In genomic region chr4:123083323-123083902, GRCm38 (mm10) we compare ENCODE assay signal across 18 mouse cellular contexts. TPM values are rescaled to one million over a fixed set of nuclear protein-coding genes. Genes with fewer than 3 reads are reported as not detected.
DNase-seq lines count a peak whose midpoint lies in the region; ATAC-seq lines count a peak whose summit lies in the region.
"Had no signal": no experiment of that assay in that cellular context is flagged by ENCODE, and none has a peak within 500 bp of the region (broad histone marks: within the 10 kb centered on the region; RNA-seq: fewer than 3 reads in every experiment).

No protein-coding gene starts in this region.

- no peaks in the 10 kb centered on the region for H3K9me3 ChIP-seq in forebrain, embryonic 16.5 days (ENCODE audit: control insufficient read depth, low read length)
- no peaks in the 10 kb centered on the region for H3K9me3 ChIP-seq in forebrain, embryonic 15.5 days
- no peaks in the 10 kb centered on the region for H3K9me3 ChIP-seq in midbrain, embryonic 11.5 days (ENCODE audit: control insufficient read depth, low read length)
- no peaks in the 10 kb centered on the region for H3K9me3 ChIP-seq in midbrain, embryonic 13.5 days
- H3K9me3 ChIP-seq: embryonic facial prominence, embryonic 12.5 days; heart, embryonic 15.5 days; hindbrain, embryonic 13.5 days had no signal

- no peak for DNase-seq in midbrain, embryonic 11.5 days (ENCODE audit: low spot score, missing footprints)
- no peak for DNase-seq in thymus, postnatal 25 days

- no peak overlapping the region for H3K4me3 ChIP-seq in forebrain, embryonic 16.5 days (replicated peaks; ENCODE audit: low read length)
- no peak overlapping the region for H3K4me3 ChIP-seq in forebrain, embryonic 15.5 days
- H3K4me3 ChIP-seq in midbrain, embryonic 11.5 days (ENCODE audit: low read depth, low read length), result no peak overlapping the region
- H3K4me3 ChIP-seq in midbrain, embryonic 13.5 days (replicated peaks), result no peak overlapping the region
- H3K4me3 ChIP-seq: embryonic facial prominence, embryonic 12.5 days; gastrocnemius, adult 2 months; heart, embryonic 15.5 days; hindbrain, embryonic 13.5 days had no signal

- H3K36me3 ChIP-seq in forebrain, embryonic 16.5 days (ENCODE audit: control insufficient read depth, insufficient read depth), result no peaks in the 10 kb centered on the region
- H3K36me3 ChIP-seq in forebrain, embryonic 15.5 days, result no peaks in the 10 kb centered on the region
- H3K36me3 ChIP-seq in midbrain, embryonic 11.5 days (ENCODE audit: control insufficient read depth, insufficient read depth, low read length), result no peaks in the 10 kb centered on the region
- H3K36me3 ChIP-seq in midbrain, embryonic 13.5 days, result no peaks in the 10 kb centered on the region
- H3K36me3 ChIP-seq: embryonic facial prominence, embryonic 12.5 days; heart, embryonic 15.5 days; hindbrain, embryonic 13.5 days had no signal

- no peak overlapping the region for H3K27ac ChIP-seq in forebrain, embryonic 16.5 days (ENCODE audit: low read length)
- no peak overlapping the region for H3K27ac ChIP-seq in forebrain, embryonic 15.5 days (replicated peaks)
- no peak overlapping the region for H3K27ac ChIP-seq in midbrain, embryonic 11.5 days (ENCODE audit: low read depth, low read length)
- H3K27ac ChIP-seq in midbrain, embryonic 13.5 days, result no peak overlapping the region
- H3K27ac ChIP-seq: embryonic facial prominence, embryonic 12.5 days; gastrocnemius, adult 2 months; heart, embryonic 15.5 days; hindbrain, embryonic 13.5 days; hindbrain, postnatal 0 days had no signal

- H3K4me2 ChIP-seq in forebrain, embryonic 16.5 days (ENCODE audit: low read length), result no peak overlapping the region
- no peak overlapping the region for H3K4me2 ChIP-seq in forebrain, embryonic 15.5 days (replicated peaks)
- H3K4me2 ChIP-seq in midbrain, embryonic 11.5 days, result no peak overlapping the region
- H3K4me2 ChIP-seq in midbrain, embryonic 13.5 days (replicated peaks), result no peak overlapping the region
- H3K4me2 ChIP-seq: embryonic facial prominence, embryonic 12.5 days; heart, embryonic 11.5 days; heart, embryonic 15.5 days; hindbrain, embryonic 13.5 days had no signal

- 70% methylated on average over 13 of the region's 13 CpGs for WGBS in forebrain, embryonic 16.5 days
- 70% methylated on average over 13 of the region's 13 CpGs for WGBS in forebrain, embryonic 15.5 days
- 75% methylated on average over 13 of the region's 13 CpGs for WGBS in midbrain, embryonic 11.5 days
- 72% methylated on average over 13 of the region's 13 CpGs for WGBS in midbrain, embryonic 13.5 days

- no peaks in the 10 kb centered on the region for H3K27me3 ChIP-seq in forebrain, embryonic 16.5 days (replicated peaks; ENCODE audit: control insufficient read depth, insufficient read depth, low read length)
- H3K27me3 ChIP-seq in forebrain, embryonic 15.5 days, result no peaks in the 10 kb centered on the region
- no peaks in the 10 kb centered on the region for H3K27me3 ChIP-seq in midbrain, embryonic 11.5 days (ENCODE audit: control insufficient read depth, insufficient read depth, low read length)
- no peaks in the 10 kb centered on the region for H3K27me3 ChIP-seq in midbrain, embryonic 13.5 days
- H3K27me3 ChIP-seq: embryonic facial prominence, embryonic 12.5 days had no signal

- H3K9ac ChIP-seq in forebrain, embryonic 16.5 days (replicated peaks; ENCODE audit: low read depth, low read length), result no peak overlapping the region
- no peak overlapping the region for H3K9ac ChIP-seq in forebrain, embryonic 15.5 days (replicated peaks)
- no peak overlapping the region for H3K9ac ChIP-seq in midbrain, embryonic 11.5 days (ENCODE audit: low read length)
- H3K9ac ChIP-seq in midbrain, embryonic 13.5 days (replicated peaks), result no peak overlapping the region
- H3K9ac ChIP-seq: embryonic facial prominence, embryonic 12.5 days; heart, embryonic 15.5 days; hindbrain, embryonic 13.5 days had no signal

- 0 out of 2 replicates have a peak, but pooled peaks have one; percentile 4 for ATAC-seq in forebrain, embryonic 16.5 days
- ATAC-seq in forebrain, embryonic 15.5 days (replicated peaks), result no peak
- 0 out of 2 replicates have a peak, but pooled peaks have one; percentile 4 for ATAC-seq in midbrain, embryonic 11.5 days (ENCODE audit: low FRiP score)
- no peak for ATAC-seq in midbrain, embryonic 13.5 days
- peak; percentile 60 for ATAC-seq in granulocyte monocyte progenitor cell, adult 5-6 weeks (replicated peaks; ENCODE audit: poor library complexity, severe bottlenecking)

- H3K4me1 ChIP-seq in forebrain, embryonic 16.5 days (replicated peaks; ENCODE audit: control insufficient read depth, insufficient read depth, low read length), result peaks cover 4% of the 10 kb centered on the region; the same call in 1 of the 2 replicates
- peaks cover 4% of the 10 kb centered on the region; the same call in 1 of the 2 replicates for H3K4me1 ChIP-seq in forebrain, embryonic 15.5 days
- peaks cover 4% of the 10 kb centered on the region; the same call in 1 of the 2 replicates for H3K4me1 ChIP-seq in midbrain, embryonic 11.5 days (ENCODE audit: control insufficient read depth, insufficient read depth, low read length)
- H3K4me1 ChIP-seq in midbrain, embryonic 13.5 days (replicated peaks), result 0 out of 2 replicates have a peak, but pooled peaks cover 5% of the 10 kb centered on the region
- H3K4me1 ChIP-seq: embryonic facial prominence, embryonic 12.5 days; heart, embryonic 15.5 days; hindbrain, embryonic 13.5 days had no signal

RNA-seq across cellular contexts. Expression of gene Bmp8b, which starts 21.6 kb away (rescaled TPM):
- polyA plus RNA-seq in forebrain, embryonic 16.5 days (2015; fragmentation: Nextera tagmentation; extraction: Ambion mirVana), result 0.35 TPM in 2 replicates
- polyA plus RNA-seq in forebrain, embryonic 15.5 days (2015; fragmentation: Nextera tagmentation; extraction: Ambion mirVana), result 0.23 TPM in 1 of 2 replicates, not detected in the other
- polyA plus RNA-seq in midbrain, embryonic 11.5 days (2014; fragmentation: Nextera tagmentation; extraction: Ambion mirVana), result 0.15 and 0.30 TPM in 2 replicates
- polyA plus RNA-seq in midbrain, embryonic 13.5 days (2015; fragmentation: Nextera tagmentation; extraction: Ambion mirVana), result 0.13 and 0.14 TPM in 2 replicates
- not detected in 2 replicates for total RNA-seq in granulocyte monocyte progenitor cell, adult 5-6 weeks (2014; fragmentation: Nextera tagmentation)
- total RNA-seq in granulocyte monocyte progenitor cell, adult 5-6 weeks (2017), result 0.09 TPM in 1 of 2 replicates, not detected in the other
- total RNA-seq: adrenal gland, postnatal 10 days; CH12.LX; gastrocnemius, adult 2 months; gastrocnemius, postnatal 25 days; heart, adult 18-20 months; heart, postnatal 14 days; hematopoietic stem cell, adult 5-6 weeks had no signal
- polyA plus RNA-seq: heart, embryonic 11.5 days had no signal

RNA-seq across cellular contexts. Expression of gene Oxct2b, which starts 32.7 kb away (rescaled TPM):
- 0.41 TPM in 1 of 2 replicates, not detected in the other for polyA plus RNA-seq in forebrain, embryonic 16.5 days (2015; fragmentation: Nextera tagmentation; extraction: Ambion mirVana)
- polyA plus RNA-seq in forebrain, embryonic 15.5 days (2015; fragmentation: Nextera tagmentation; extraction: Ambion mirVana), result 0.17 and 0.19 TPM in 2 replicates
- polyA plus RNA-seq in midbrain, embryonic 11.5 days (2014; fragmentation: Nextera tagmentation; extraction: Ambion mirVana), result 0.18 TPM in 1 of 2 replicates, not detected in the other
- polyA plus RNA-seq in midbrain, embryonic 13.5 days (2015; fragmentation: Nextera tagmentation; extraction: Ambion mirVana), result 0.11 and 0.14 TPM in 2 replicates
- total RNA-seq in granulocyte monocyte progenitor cell, adult 5-6 weeks (2014; fragmentation: Nextera tagmentation), result 1.7 TPM in 1 of 2 replicates, not detected in the other
- total RNA-seq in granulocyte monocyte progenitor cell, adult 5-6 weeks (2017), result not detected in 2 replicates
- total RNA-seq: adrenal gland, postnatal 10 days; CH12.LX; gastrocnemius, adult 2 months; gastrocnemius, postnatal 25 days; heart, adult 18-20 months; heart, postnatal 14 days; hematopoietic stem cell, adult 5-6 weeks had no signal
- polyA plus RNA-seq: heart, embryonic 11.5 days; heart, embryonic 15.5 days had no signal

RNA-seq across cellular contexts. Expression of gene Ppie, which starts 56.3 kb away (rescaled TPM):
- polyA plus RNA-seq in forebrain, embryonic 16.5 days (2015; fragmentation: Nextera tagmentation; extraction: Ambion mirVana), result 65.9 and 72.4 TPM in 2 replicates
- polyA plus RNA-seq in forebrain, embryonic 15.5 days (2015; fragmentation: Nextera tagmentation; extraction: Ambion mirVana), result 71.1 and 71.7 TPM in 2 replicates
- 119 and 126 TPM in 2 replicates for polyA plus RNA-seq in midbrain, embryonic 11.5 days (2014; fragmentation: Nextera tagmentation; extraction: Ambion mirVana)
- polyA plus RNA-seq in midbrain, embryonic 13.5 days (2015; fragmentation: Nextera tagmentation; extraction: Ambion mirVana), result 74.2 and 77.2 TPM in 2 replicates
- total RNA-seq in granulocyte monocyte progenitor cell, adult 5-6 weeks (2014; fragmentation: Nextera tagmentation), result 56.2 and 64.7 TPM in 2 replicates
- 70.2 and 75.5 TPM in 2 replicates for total RNA-seq in granulocyte monocyte progenitor cell, adult 5-6 weeks (2017)

Comparison
In these comparisons a context has a peak if more than half of its experiments do, and no peak if none do; other contexts are left out.
1. ATAC-seq: peak in forebrain, embryonic 16.5 days (single experiment), midbrain, embryonic 11.5 days (single experiment) and granulocyte monocyte progenitor cell, adult 5-6 weeks (single experiment); none in forebrain, embryonic 15.5 days (single experiment) and midbrain, embryonic 13.5 days (single experiment).